Mouse (Mus musculus) ES-E14 (cell line): ENCODE measurements at regions not wholly inside any gene's neighbourhood (a gene's known extent, or its start where the extent isn't known, plus 50 kb on each side); places are given as distances from the start of the nearest gene placed in this dataset.

ENCODE experiments used
- DNase-seq: peaks from one replicate; pipeline ENCODE4 v3.0.0-alpha.2; 2013; ENCODE audit warnings: low read depth, low spot score
- H3K27ac ChIP-seq: 2 replicates; pipeline ENCODE4 v1.5.1; 2012; ENCODE audit warnings: low read depth, mild to moderate bottlenecking, low read length, moderate library complexity, mixed read lengths; ENCODE audit not compliant: poor library complexity, insufficient read depth, severe bottlenecking
- H3K36me3 ChIP-seq: 2 replicates; pipeline ENCODE4 v1.6.1; 2012; ENCODE audit warnings: mild to moderate bottlenecking, low read length, moderate library complexity, mixed read lengths; ENCODE audit not compliant: control insufficient read depth, poor library complexity, insufficient read depth, severe bottlenecking
- H3K4me1 ChIP-seq, 2 experiments: fragments of 150-350 bp in 1 of 2; sonication (generic) in 1 of 2; 2 replicates each; pipeline ENCODE4 v1.6.1; 2012; ENCODE audit warnings: low read length in 2 of 2, mild to moderate bottlenecking in 1 of 2, mixed read lengths in 1 of 2; ENCODE audit not compliant: control insufficient read depth in 2 of 2, insufficient read depth in 2 of 2, poor library complexity in 1 of 2
- H3K4me3 ChIP-seq, 2 experiments: fragments of 150-350 bp in 1 of 2; sonication (generic) in 1 of 2; 2 replicates each; pipeline ENCODE4 v1.5.1; 2012; ENCODE audit warnings: low read length in 2 of 2, low read depth in 1 of 2, mild to moderate bottlenecking in 1 of 2, mixed read lengths in 1 of 2; ENCODE audit not compliant: insufficient read depth in 1 of 2, poor library complexity in 1 of 2, severe bottlenecking in 1 of 2
- H3K9ac ChIP-seq: 2 replicates; pipeline ENCODE4 v1.6.1; 2012; ENCODE audit warnings: low read depth, mild to moderate bottlenecking, low read length, mixed read lengths; ENCODE audit not compliant: poor library complexity, insufficient read depth, severe bottlenecking
- H3K9me3 ChIP-seq: fragments of 150-350 bp; sonication (generic); 2 replicates; pipeline ENCODE4 v1.6.1; 2012; ENCODE audit warnings: low read depth, mild to moderate bottlenecking, low read length; ENCODE audit not compliant: control insufficient read depth, insufficient read depth
- CHD2 ChIP-seq: IDR thresholded peaks from 2 replicates; pipeline ENCODE4 v1.6.1; 2014; ENCODE audit warnings: mild to moderate bottlenecking, low read depth, low read length, inconsistent platforms
- HCFC1 ChIP-seq: IDR thresholded peaks from 2 replicates; pipeline ENCODE4 v1.6.1; 2012; ENCODE audit warnings: low read length, inconsistent platforms, borderline replicate concordance; ENCODE audit not compliant: insufficient read depth
- MAFK ChIP-seq: IDR thresholded peaks from 2 replicates; pipeline ENCODE4 v1.6.1; 2014; ENCODE audit warnings: mild to moderate bottlenecking, low read depth, low read length, inconsistent platforms; ENCODE audit not compliant: insufficient read depth
- ZC3H11A ChIP-seq: IDR thresholded peaks from 2 replicates; pipeline ENCODE4 v1.6.1; 2012; ENCODE audit warnings: low read depth, mild to moderate bottlenecking, inconsistent platforms, low read length, borderline replicate concordance
- ZNF384 ChIP-seq: IDR thresholded peaks from 2 replicates; pipeline ENCODE4 v1.6.1; 2012; ENCODE audit warnings: low read depth, low read length, inconsistent platforms
- in situ Hi-C, 2 experiments: fragments of 600-800 bp; cut with MboI; formaldehyde crosslinking; loops; one replicate each; pipeline ENCODE4 v1.15.1; 2025; ENCODE audit warnings: low sequenced_read_pairs in 2 of 2, inconsistent platforms in 1 of 2; ENCODE audit not compliant: unreplicated experiment in 2 of 2

DNA sequence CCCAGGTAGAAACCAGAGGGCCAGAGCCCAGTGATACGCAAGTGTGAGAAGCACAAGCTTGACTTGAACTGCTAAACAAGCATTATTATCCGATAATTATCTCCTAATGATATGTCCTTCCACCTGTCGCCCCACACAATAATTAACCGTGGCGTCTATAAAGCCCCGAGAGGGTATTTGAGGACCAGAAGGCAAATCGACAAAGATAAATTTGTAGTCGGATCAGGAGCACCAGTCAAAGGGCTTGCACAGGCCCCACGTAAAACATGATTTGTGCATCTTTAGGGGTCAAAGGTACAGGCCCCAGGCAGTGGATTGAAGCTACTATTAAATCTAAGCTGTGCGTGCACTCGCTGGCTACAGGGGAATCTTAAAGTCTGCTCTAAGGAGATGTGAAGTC lies 270.5 kb downstream of the Ajap1 start:
- in situ Hi-C loops, result no loop called here
- Histone ChIP-seq H3K9me3 (no peaks in the 10 kb centered on the region), H3K27ac (no peak overlapping the region), H3K9ac (no peak overlapping the region), H3K36me3 (no peaks in the 10 kb centered on the region), H3K4me1 (peaks cover 0 to 4% of the 10 kb centered on the region in 2 experiments; a peak in 2 of 4 replicates), H3K4me3 (no peak overlapping the region)
- TF ChIP-seq CHD2, result no peak
- no peak for TF ChIP-seq ZC3H11A
- TF ChIP-seq ZNF384, result no peak
- TF ChIP-seq MAFK, result no peak
- no peak for TF ChIP-seq HCFC1
- DNase-seq, result no peak

DNA sequence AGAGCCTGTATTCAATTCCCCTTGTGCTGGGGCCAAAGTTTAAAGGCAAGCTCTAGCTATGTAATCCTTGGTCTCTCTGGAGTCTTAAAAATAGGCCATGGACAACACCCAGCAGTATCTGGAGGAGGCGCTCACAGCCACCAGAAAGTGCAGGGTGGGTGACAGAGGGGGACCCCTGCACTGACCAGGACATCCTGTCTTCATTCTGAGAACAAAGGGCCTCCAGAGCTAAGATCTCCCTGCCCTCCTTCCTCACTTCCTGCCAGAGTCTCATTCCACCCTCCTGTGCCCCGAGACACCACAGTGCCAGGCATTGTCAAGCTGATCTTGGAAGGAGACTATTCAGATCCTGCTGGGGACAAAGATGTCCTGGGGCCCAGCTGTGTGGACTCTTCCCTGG lies 273.8 kb downstream of the Ajap1 start:
- Histone ChIP-seq H3K4me1 (peaks cover 0 to 4% of the 10 kb centered on the region in 2 experiments; a peak in 2 of 4 replicates), H3K9me3 (no peaks in the 10 kb centered on the region), H3K4me3 (no peak overlapping the region), H3K36me3 (no peaks in the 10 kb centered on the region), H3K27ac (no peak overlapping the region), H3K9ac (no peak overlapping the region)
- in situ Hi-C loops, result no loop called here
- DNase-seq, result no peak
- TF ChIP-seq ZNF384, result no peak
- TF ChIP-seq HCFC1, result no peak
- TF ChIP-seq CHD2, result no peak
- no peak for TF ChIP-seq ZC3H11A
- no peak for TF ChIP-seq MAFK

DNA sequence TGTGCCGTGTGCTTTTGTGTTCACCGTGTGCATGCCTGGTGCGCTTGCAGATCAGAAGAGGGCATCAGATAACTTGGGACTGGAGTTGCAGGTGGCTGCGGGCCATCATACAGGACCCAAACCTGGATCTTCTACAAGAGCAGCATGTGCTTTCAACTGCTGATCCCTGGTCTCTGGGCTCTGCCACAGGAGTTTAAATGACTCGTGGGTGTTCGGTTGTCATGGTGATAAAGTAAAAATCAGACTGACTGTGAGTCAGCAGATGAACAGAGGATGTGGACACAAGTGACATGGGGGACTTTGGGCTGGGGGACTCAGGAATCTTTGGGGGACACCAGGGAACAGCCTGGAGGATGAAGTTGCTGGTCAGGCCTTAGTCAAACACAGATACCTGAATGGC lies 274.4 kb downstream of the Ajap1 start:
- peaks cover 0 to 4% of the 10 kb centered on the region in 2 experiments; a peak in 2 of 4 replicates for H3K4me1 ChIP-seq
- no peak for TF ChIP-seq CHD2
- TF ChIP-seq HCFC1, result no peak
- TF ChIP-seq MAFK, result no peak
- TF ChIP-seq ZNF384, result no peak
- TF ChIP-seq ZC3H11A, result no peak
- no peak for DNase-seq
- H3K9me3 ChIP-seq, result no peaks in the 10 kb centered on the region
- in situ Hi-C loops, result no loop called here
- H3K36me3 ChIP-seq, result no peaks in the 10 kb centered on the region
- H3K9ac ChIP-seq, result no peak overlapping the region
- H3K4me3 ChIP-seq, result no peak overlapping the region
- H3K27ac ChIP-seq, result no peak overlapping the region

DNA sequence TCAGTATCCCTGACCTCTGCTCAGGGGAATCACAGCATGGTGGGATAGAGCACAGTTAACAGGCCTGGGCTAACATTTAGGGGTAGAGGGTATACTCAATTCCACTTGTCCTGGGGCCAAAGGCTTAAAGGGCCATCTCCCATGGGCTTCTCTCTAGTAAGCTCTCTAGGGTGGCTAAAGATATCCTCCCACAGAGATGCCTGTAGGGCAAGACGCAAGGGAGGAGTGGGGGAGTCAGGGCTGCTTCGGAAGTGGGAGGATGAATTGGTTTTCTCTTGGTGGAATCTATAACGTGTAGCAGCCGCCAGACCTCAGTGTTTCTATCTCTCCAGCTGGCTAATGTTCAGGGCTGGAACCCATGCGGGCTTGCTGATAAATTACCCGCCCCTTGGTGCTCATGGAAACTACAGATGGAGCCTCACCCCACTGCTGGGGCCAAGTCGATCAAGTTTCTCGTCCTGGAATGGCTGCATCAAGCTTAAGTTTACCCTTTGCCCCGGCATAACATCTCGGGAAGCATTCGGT lies 275.0 kb downstream of the Ajap1 start:
- no peak overlapping the region for H3K27ac ChIP-seq
- H3K36me3 ChIP-seq, result no peaks in the 10 kb centered on the region
- no peak for DNase-seq
- in situ Hi-C loops, result no loop called here
- no peak overlapping the region for H3K9ac ChIP-seq
- H3K9me3 ChIP-seq, result no peaks in the 10 kb centered on the region
- peaks cover 0 to 4% of the 10 kb centered on the region in 2 experiments; a peak in 2 of 4 replicates for H3K4me1 ChIP-seq
- H3K4me3 ChIP-seq, result no peak overlapping the region
- TF ChIP-seq HCFC1 (no peak), ZNF384 (no peak), MAFK (no peak), ZC3H11A (no peak), CHD2 (no peak)
